Mouse (Mus musculus) lung, embryonic 16.5 days (tissue): ENCODE measurements at regions not wholly inside any gene's neighbourhood (a gene's known extent, or its start where the extent isn't known, plus 50 kb on each side); places are given as distances from the start of the nearest gene placed in this dataset.
A peak's percentile ranks its signal among the peaks of the same experiment; 100 is the strongest.

ENCODE experiments used
- ATAC-seq: fragments of 200-750 bp; cut with Nextera tagmentation; 2 replicates; pipeline ENCODE4 v1.8.0; 2017; ENCODE audit warnings: low read depth, mild to moderate bottlenecking, moderate library complexity
- H3K27ac ChIP-seq: fragments of 300-500 bp; sonication (generic); 2 replicates; pipeline ENCODE4 v1.5.1; 2014; ENCODE audit warnings: mild to moderate bottlenecking, control low read depth, low read length
- H3K27me3 ChIP-seq: fragments of 300-500 bp; sonication (generic); 2 replicates; pipeline ENCODE4 v1.6.1; 2014; ENCODE audit warnings: low read depth, low read length, mixed read lengths; ENCODE audit not compliant: control insufficient read depth, insufficient read depth
- H3K36me3 ChIP-seq: fragments of 300-500 bp; sonication (generic); 2 replicates; pipeline ENCODE4 v1.6.1; 2014; ENCODE audit warnings: low read length; ENCODE audit not compliant: control insufficient read depth, insufficient read depth
- H3K4me1 ChIP-seq: fragments of 300-500 bp; sonication (generic); replicated peaks from 2 replicates; pipeline ENCODE4 v1.6.1; 2014; ENCODE audit warnings: low read length, mixed read lengths; ENCODE audit not compliant: control insufficient read depth, insufficient read depth
- H3K4me2 ChIP-seq: fragments of 300-500 bp; sonication (generic); 2 replicates; pipeline ENCODE4 v1.6.1; 2014; ENCODE audit warnings: low read depth, low read length, control low read depth
- H3K4me3 ChIP-seq: fragments of 300-500 bp; sonication (generic); 2 replicates; pipeline ENCODE4 v1.5.1; 2014; ENCODE audit warnings: mild to moderate bottlenecking, low read length, control low read depth
- H3K9ac ChIP-seq: fragments of 300-500 bp; sonication (generic); 2 replicates; pipeline ENCODE4 v1.6.1; 2014; ENCODE audit warnings: low read length, control low read depth
- H3K9me3 ChIP-seq: fragments of 300-500 bp; sonication (generic); 2 replicates; pipeline ENCODE4 v1.6.1; 2016; ENCODE audit warnings: low read length; ENCODE audit not compliant: control insufficient read depth
- WGBS: fragments of 180-500 bp; shearing (Covaris S2); extraction: QIAGEN DNeasy Blood & Tissue Kit; methylation state at CpG from one replicate; pipeline ENCODE4 v1.1.7; 2014; 5-methylcytosine and 5-hydroxymethylcytosine counted together

GRCm38 (mm10) chr3:115787360-115787759 lies 72.5 kb upstream of the S1pr1 start:
- WGBS: 67% methylated on average over 1 of the region's 1 CpGs
- Histone ChIP-seq H3K9ac (no peak overlapping the region), H3K4me1 (no peaks in the 10 kb centered on the region), H3K27me3 (no peaks in the 10 kb centered on the region), H3K27ac (no peak overlapping the region), H3K4me3 (no peak overlapping the region), H3K36me3 (no peaks in the 10 kb centered on the region), H3K4me2 (no peak overlapping the region), H3K9me3 (no peaks in the 10 kb centered on the region)
- no peak for ATAC-seq

- no peaks in the 10 kb centered on the region for H3K36me3 ChIP-seq
- H3K4me2 ChIP-seq: no peak overlapping the region
- peaks cover 7% of the 10 kb centered on the region for H3K4me1 ChIP-seq
- ATAC-seq: no peak
- no peak overlapping the region for H3K27ac ChIP-seq
- no peak overlapping the region for H3K4me3 ChIP-seq
- H3K27me3 ChIP-seq: no peaks in the 10 kb centered on the region
- H3K9me3 ChIP-seq: no peaks in the 10 kb centered on the region
- H3K9ac ChIP-seq: no peak overlapping the region
- 47% methylated on average over 3 of the region's 3 CpGs for WGBS
Observed at GRCm38 (mm10) chr3:115788525-115788924, 73.7 kb upstream of the S1pr1 start.

- no peak overlapping the region for H3K4me3 ChIP-seq
- no peak overlapping the region for H3K27ac ChIP-seq
- WGBS: 55% methylated on average over 6 of the region's 6 CpGs
- no peak overlapping the region for H3K9ac ChIP-seq
- no peak overlapping the region for H3K4me2 ChIP-seq
- ATAC-seq: no peak
- H3K9me3 ChIP-seq: no peaks in the 10 kb centered on the region
- no peaks in the 10 kb centered on the region for H3K27me3 ChIP-seq
- no peaks in the 10 kb centered on the region for H3K36me3 ChIP-seq
- H3K4me1 ChIP-seq: peaks cover 11% of the 10 kb centered on the region
Observed at GRCm38 (mm10) chr3:115789063-115789462, 74.2 kb upstream of the S1pr1 start.

- H3K36me3 ChIP-seq: no peaks in the 10 kb centered on the region
- H3K4me2 ChIP-seq: no peak overlapping the region
- no peak overlapping the region for H3K27ac ChIP-seq
- no peak overlapping the region for H3K4me3 ChIP-seq
- H3K9ac ChIP-seq: no peak overlapping the region
- H3K27me3 ChIP-seq: no peaks in the 10 kb centered on the region
- 47% methylated on average over 4 of the region's 4 CpGs for WGBS
- H3K4me1 ChIP-seq: peaks cover 13% of the 10 kb centered on the region
- no peak for ATAC-seq
- H3K9me3 ChIP-seq: no peaks in the 10 kb centered on the region
Observed at GRCm38 (mm10) chr3:115792606-115793005, 77.7 kb upstream of the S1pr1 start.

- Histone ChIP-seq H3K36me3 (no peaks in the 10 kb centered on the region), H3K9me3 (no peaks in the 10 kb centered on the region), H3K27ac (peak overlapping the region; percentile 76), H3K9ac (peak overlapping the region; percentile 43), H3K27me3 (no peaks in the 10 kb centered on the region), H3K4me2 (peak overlapping the region; percentile 55), H3K4me3 (peak overlapping the region; percentile 31), H3K4me1 (peaks cover 13% of the 10 kb centered on the region)
- peak; percentile 93 for ATAC-seq
- WGBS: 5% methylated on average over 12 of the region's 12 CpGs
Observed at GRCm38 (mm10) chr3:115793344-115794059, 78.6 kb upstream of the S1pr1 start.

DNA sequence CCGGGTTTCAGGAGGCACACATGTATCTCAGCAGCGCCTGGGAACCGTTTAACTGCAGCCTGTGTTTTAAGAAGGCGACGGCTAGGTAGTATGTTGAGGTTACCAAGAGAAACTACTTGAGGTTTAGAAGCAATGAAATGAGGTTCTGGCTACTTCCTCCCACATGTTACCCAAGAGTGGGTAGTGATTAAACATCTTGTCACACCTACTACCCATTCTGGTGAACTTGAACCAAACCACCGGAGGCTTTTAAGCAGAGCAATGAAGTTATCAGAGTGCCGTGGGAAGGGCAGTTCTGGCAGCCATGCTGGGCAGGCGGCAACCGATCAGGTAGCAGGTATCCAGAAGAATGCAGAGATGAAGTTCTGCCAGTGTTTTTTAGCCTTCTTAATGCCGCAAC lies 84.5 kb upstream of the S1pr1 start:
- Histone ChIP-seq H3K9me3 (no peaks in the 10 kb centered on the region), H3K4me3 (no peak overlapping the region), H3K27me3 (no peaks in the 10 kb centered on the region), H3K4me2 (no peak overlapping the region), H3K4me1 (0 out of 2 replicates have a peak, but pooled peaks cover under 1% of the 10 kb centered on the region), H3K9ac (no peak overlapping the region), H3K27ac (no peak overlapping the region), H3K36me3 (no peaks in the 10 kb centered on the region)
- ATAC-seq: no peak
- WGBS: 82% methylated on average over 10 of the region's 10 CpGs

DNA sequence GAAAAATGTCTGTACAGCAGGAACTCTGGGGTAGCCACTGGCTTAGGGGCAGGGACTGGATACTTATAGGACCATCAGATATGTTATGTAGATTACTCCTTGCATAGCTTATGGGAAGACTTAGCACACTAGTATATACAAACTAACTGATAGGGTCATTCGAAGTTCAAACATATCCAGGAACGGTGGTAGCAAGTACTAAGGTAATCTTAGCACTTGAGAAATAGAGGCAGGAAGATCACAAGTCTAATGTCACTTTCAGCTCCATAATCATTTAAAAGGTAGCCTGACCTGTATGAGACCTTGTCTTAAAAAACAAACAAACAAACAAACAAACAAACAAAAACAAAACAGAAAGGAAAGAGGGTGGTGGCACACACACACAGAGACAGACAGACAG lies 85.1 kb upstream of the S1pr1 start:
- no peaks in the 10 kb centered on the region for H3K9me3 ChIP-seq
- no peak overlapping the region for H3K4me3 ChIP-seq
- H3K4me2 ChIP-seq: no peak overlapping the region
- no peak overlapping the region for H3K9ac ChIP-seq
- no peaks in the 10 kb centered on the region for H3K36me3 ChIP-seq
- H3K27me3 ChIP-seq: no peaks in the 10 kb centered on the region
- H3K27ac ChIP-seq: no peak overlapping the region
- 47% methylated on average over 2 of the region's 2 CpGs for WGBS
- H3K4me1 ChIP-seq: no peaks in the 10 kb centered on the region
- no peak for ATAC-seq

DNA sequence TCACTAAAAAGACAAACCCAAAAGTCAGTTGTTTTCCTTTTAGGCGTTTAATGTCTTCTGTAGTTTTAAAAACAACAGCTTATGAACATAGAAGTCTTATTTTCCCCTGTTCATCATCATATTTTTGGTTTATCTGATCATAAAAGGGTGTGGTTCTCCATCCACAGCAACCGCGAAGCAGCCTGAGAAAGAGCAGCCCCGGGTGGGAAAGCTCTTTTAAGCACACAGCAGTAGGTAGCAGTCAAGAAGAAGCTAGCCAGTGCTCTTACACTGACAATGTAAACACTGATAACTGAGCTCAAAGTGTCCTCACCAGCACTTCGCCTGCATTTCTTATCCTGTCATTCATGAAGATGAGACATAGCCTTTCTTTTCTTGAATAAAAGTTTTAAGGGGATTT lies 86.0 kb upstream of the S1pr1 start:
- no peaks in the 10 kb centered on the region for H3K4me1 ChIP-seq
- H3K4me2 ChIP-seq: no peak overlapping the region
- no peak overlapping the region for H3K4me3 ChIP-seq
- ATAC-seq: no peak
- no peaks in the 10 kb centered on the region for H3K9me3 ChIP-seq
- WGBS: 22% methylated on average over 5 of the region's 5 CpGs
- H3K36me3 ChIP-seq: no peaks in the 10 kb centered on the region
- no peak overlapping the region for H3K9ac ChIP-seq
- no peaks in the 10 kb centered on the region for H3K27me3 ChIP-seq
- H3K27ac ChIP-seq: no peak overlapping the region

GRCm38 (mm10) chr3:115801581-115802200 lies 85.9 kb upstream of the Dph5 start:
- no peaks in the 10 kb centered on the region for H3K9me3 ChIP-seq
- H3K36me3 ChIP-seq: no peaks in the 10 kb centered on the region
- H3K4me1 ChIP-seq: no peaks in the 10 kb centered on the region
- H3K4me3 ChIP-seq: no peak overlapping the region
- no peak overlapping the region for H3K4me2 ChIP-seq
- 69% methylated on average over 5 of the region's 5 CpGs for WGBS
- no peak for ATAC-seq
- no peak overlapping the region for H3K9ac ChIP-seq
- H3K27ac ChIP-seq: no peak overlapping the region; the same call in 1 of the 2 replicates
- no peaks in the 10 kb centered on the region for H3K27me3 ChIP-seq
